ENCODE assay signal across 10 mouse cellular contexts in the genomic region with DNA sequence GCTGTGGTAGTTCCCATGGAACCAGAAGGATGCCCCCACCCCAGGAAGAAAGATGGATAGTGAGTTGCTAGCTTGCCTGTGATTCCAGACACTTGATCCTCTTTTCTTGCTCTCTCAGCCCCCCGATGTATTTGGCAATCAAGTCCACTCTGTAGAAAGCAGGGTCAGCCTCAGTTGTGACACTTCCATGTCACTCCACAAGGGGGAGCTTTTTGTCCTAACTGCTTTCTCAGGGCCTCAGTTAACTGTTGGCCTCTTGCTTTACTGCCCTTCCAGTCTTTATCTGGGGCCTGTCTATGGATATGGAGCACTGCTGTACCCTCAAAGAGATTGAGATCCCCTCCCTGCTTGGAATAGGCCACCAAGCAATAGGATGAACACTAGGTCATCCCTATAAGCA. TPM values are rescaled to one million over a fixed set of nuclear protein-coding genes. Genes with fewer than 3 reads are reported as not detected.
DNase-seq lines count a peak whose midpoint lies in the region; ATAC-seq and TF ChIP-seq lines count a peak whose summit lies in the region.
"Had no signal": no experiment of that assay in that cellular context is flagged by ENCODE, and none has a peak within 500 bp of the region (broad histone marks: within the 10 kb centered on the region; RNA-seq: fewer than 3 reads in every experiment).

No protein-coding gene starts in this region.

- no peak for TF ChIP-seq POLR2A in limb, embryonic 14.5 days (IDR thresholded peaks at IDR 0.05; ENCODE audit: borderline replicate concordance, extremely low read depth, insufficient read depth, insufficient read length)

- H3K4me3 ChIP-seq in forebrain, embryonic 10.5 days, result no peak overlapping the region
- no peak overlapping the region for H3K4me3 ChIP-seq in forebrain, embryonic 15.5 days
- H3K4me3 ChIP-seq in limb, embryonic 14.5 days (replicated peaks; ENCODE audit: low read length), result no peak overlapping the region
- H3K4me3 ChIP-seq: heart, embryonic 13.5 days; midbrain, embryonic 12.5 days had no signal

- H3K36me3 ChIP-seq in forebrain, embryonic 10.5 days (replicated peaks), result peaks cover 20% of the 10 kb centered on the region
- H3K36me3 ChIP-seq in forebrain, embryonic 15.5 days, result no peaks in the 10 kb centered on the region; the same call in 1 of the 2 replicates
- H3K36me3 ChIP-seq in limb, embryonic 14.5 days (ENCODE audit: control insufficient read depth, insufficient read depth, low read length), result peaks cover 36% of the 10 kb centered on the region

- no peaks in the 10 kb centered on the region for H3K27me3 ChIP-seq in forebrain, embryonic 10.5 days (ENCODE audit: poor library complexity, severe bottlenecking)
- no peaks in the 10 kb centered on the region for H3K27me3 ChIP-seq in forebrain, embryonic 15.5 days
- H3K27me3 ChIP-seq in limb, embryonic 14.5 days (ENCODE audit: control insufficient read depth, insufficient read depth, low read length), result no peaks in the 10 kb centered on the region
- H3K27me3 ChIP-seq: heart, embryonic 13.5 days; midbrain, embryonic 12.5 days had no signal

- peaks cover 25% of the 10 kb centered on the region for H3K4me1 ChIP-seq in forebrain, embryonic 10.5 days
- H3K4me1 ChIP-seq in forebrain, embryonic 15.5 days, result peaks cover 21% of the 10 kb centered on the region
- H3K4me1 ChIP-seq in limb, embryonic 14.5 days (ENCODE audit: control insufficient read depth, insufficient read depth, low read length), result peaks cover 11% of the 10 kb centered on the region

- no peak overlapping the region for H3K4me2 ChIP-seq in forebrain, embryonic 15.5 days (replicated peaks)
- no peak overlapping the region for H3K4me2 ChIP-seq in limb, embryonic 14.5 days (replicated peaks; ENCODE audit: low read depth, low read length, severe bottlenecking)
- H3K4me2 ChIP-seq: heart, embryonic 13.5 days; midbrain, embryonic 12.5 days had no signal

- intact Hi-C loops in left cerebral cortex, postnatal 14 days (cut with DNase I), result no loop called here
- intact Hi-C loops in left cerebral cortex, postnatal 36 days (cut with DNase I), result no loop called here

- ATAC-seq in forebrain, embryonic 15.5 days (replicated peaks), result no peak
- no peak for ATAC-seq in limb, embryonic 14.5 days (ENCODE audit: low FRiP score, low read depth)

- no peak overlapping the region for H3K9ac ChIP-seq in forebrain, embryonic 15.5 days (replicated peaks)
- no peak overlapping the region for H3K9ac ChIP-seq in limb, embryonic 14.5 days (ENCODE audit: low read depth, low read length, severe bottlenecking)
- H3K9ac ChIP-seq: heart, embryonic 13.5 days; midbrain, embryonic 12.5 days had no signal

- DNase-seq in forebrain, embryonic 10.5 days (ENCODE audit: extremely low spot score, low spot score), result peak; percentile 50
- DNase-seq in left cerebral cortex, postnatal 14 days (ENCODE audit: low spot score in 2 of 2), result peak; percentile 55 to 63
- no peak for DNase-seq in left cerebral cortex, postnatal 36 days (ENCODE audit: low spot score in 2 of 2)
- DNase-seq in T-cell, adult 2 months (ENCODE audit: low spot score), result peak; percentile 30
- DNase-seq in limb, embryonic 14.5 days (ENCODE audit: low spot score), result peak; percentile 77
- DNase-seq in testis, postnatal 10 days (ENCODE audit: low spot score), result peak; percentile 68
- no peak for DNase-seq in ovary, postnatal 36 days (ENCODE audit: low spot score)

- no peaks in the 10 kb centered on the region for H3K9me3 ChIP-seq in forebrain, embryonic 10.5 days
- no peaks in the 10 kb centered on the region for H3K9me3 ChIP-seq in forebrain, embryonic 15.5 days
- H3K9me3 ChIP-seq in limb, embryonic 14.5 days (ENCODE audit: control insufficient read depth, low read length), result no peaks in the 10 kb centered on the region
- H3K9me3 ChIP-seq: heart, embryonic 13.5 days; midbrain, embryonic 12.5 days had no signal

- WGBS in forebrain, embryonic 10.5 days, result 52% methylated on average over 1 of the region's 1 CpGs
- WGBS in forebrain, embryonic 15.5 days, result 59% methylated on average over 1 of the region's 1 CpGs
- WGBS in limb, embryonic 14.5 days, result 65% methylated on average over 1 of the region's 1 CpGs

- no peak overlapping the region for H3K27ac ChIP-seq in forebrain, embryonic 10.5 days
- no peak overlapping the region for H3K27ac ChIP-seq in forebrain, embryonic 15.5 days (replicated peaks)
- no peak overlapping the region for H3K27ac ChIP-seq in limb, embryonic 14.5 days (replicated peaks; ENCODE audit: low read depth, low read length)
- H3K27ac ChIP-seq: heart, embryonic 13.5 days; midbrain, embryonic 12.5 days had no signal

RNA-seq across cellular contexts. Expression of a gene that starts 4.0 kb away (rescaled TPM):
- polyA plus RNA-seq in forebrain, embryonic 10.5 days (2016; fragmentation: Nextera tagmentation; extraction: Ambion mirVana), result 131 and 132 TPM in 2 replicates
- 103 and 106 TPM in 2 replicates for polyA plus RNA-seq in forebrain, embryonic 15.5 days (2015; fragmentation: Nextera tagmentation; extraction: Ambion mirVana)
- total RNA-seq in left cerebral cortex, postnatal 14 days (2021), result 10 to 100 TPM; 41.1 to 50.0 TPM
- 10 to 100 TPM; 37.5 to 42.3 TPM for total RNA-seq in left cerebral cortex, postnatal 36 days (2021)
- polyA plus RNA-seq in limb, embryonic 14.5 days (2012; rRNA removed), result 130 and 174 TPM in 2 replicates
- 65.0 and 67.0 TPM in 2 replicates for polyA plus RNA-seq in limb, embryonic 14.5 days (2014; fragmentation: Nextera tagmentation; extraction: Ambion mirVana)

RNA-seq across cellular contexts. Expression of a gene that starts 20.5 kb away (rescaled TPM):
- 225 and 250 TPM in 2 replicates for polyA plus RNA-seq in forebrain, embryonic 10.5 days (2016; fragmentation: Nextera tagmentation; extraction: Ambion mirVana)
- polyA plus RNA-seq in forebrain, embryonic 15.5 days (2015; fragmentation: Nextera tagmentation; extraction: Ambion mirVana), result 286 and 294 TPM in 2 replicates
- 100 to 1,000 TPM; 367 to 400 TPM for total RNA-seq in left cerebral cortex, postnatal 14 days (2021)
- total RNA-seq in left cerebral cortex, postnatal 36 days (2021), result 100 to 1,000 TPM; 385 to 445 TPM
- polyA plus RNA-seq in limb, embryonic 14.5 days (2012; rRNA removed), result 456 and 528 TPM in 2 replicates
- polyA plus RNA-seq in limb, embryonic 14.5 days (2014; fragmentation: Nextera tagmentation; extraction: Ambion mirVana), result 658 and 696 TPM in 2 replicates

RNA-seq across cellular contexts. Expression of a gene that starts 21.4 kb away (rescaled TPM):
- 0.36 and 0.90 TPM in 2 replicates for polyA plus RNA-seq in forebrain, embryonic 10.5 days (2016; fragmentation: Nextera tagmentation; extraction: Ambion mirVana)
- polyA plus RNA-seq in forebrain, embryonic 15.5 days (2015; fragmentation: Nextera tagmentation; extraction: Ambion mirVana), result 1.2 and 1.3 TPM in 2 replicates
- under 1 TPM in 1 of 2 experiments, not detected in 1; 0.19 TPM for total RNA-seq in left cerebral cortex, postnatal 14 days (2021)
- not detected for total RNA-seq in left cerebral cortex, postnatal 36 days (2021)
- polyA plus RNA-seq in limb, embryonic 14.5 days (2012; rRNA removed), result 63.4 and 71.2 TPM in 2 replicates
- 24.1 and 24.2 TPM in 2 replicates for polyA plus RNA-seq in limb, embryonic 14.5 days (2014; fragmentation: Nextera tagmentation; extraction: Ambion mirVana)

RNA-seq across cellular contexts. Expression of a gene that starts 33.1 kb away (rescaled TPM):
- 0.92 and 1.3 TPM in 2 replicates for polyA plus RNA-seq in forebrain, embryonic 10.5 days (2016; fragmentation: Nextera tagmentation; extraction: Ambion mirVana)
- 0.81 and 1.4 TPM in 2 replicates for polyA plus RNA-seq in forebrain, embryonic 15.5 days (2015; fragmentation: Nextera tagmentation; extraction: Ambion mirVana)
- 1 to 10 TPM in 1 of 2 experiments, under 1 TPM in 1; 0.91 to 1.7 TPM for total RNA-seq in left cerebral cortex, postnatal 14 days (2021)
- under 1 TPM; 0.49 to 1.00 TPM for total RNA-seq in left cerebral cortex, postnatal 36 days (2021)
- polyA plus RNA-seq in limb, embryonic 14.5 days (2012; rRNA removed), result 1.7 and 2.7 TPM in 2 replicates
- 1.3 and 1.5 TPM in 2 replicates for polyA plus RNA-seq in limb, embryonic 14.5 days (2014; fragmentation: Nextera tagmentation; extraction: Ambion mirVana)

Comparison
In these comparisons a context has a peak if more than half of its experiments do, and no peak if none do; other contexts are left out.
1. DNase-seq: peak in forebrain, embryonic 10.5 days (single experiment), left cerebral cortex, postnatal 14 days (2 of 2), T-cell, adult 2 months (single experiment), limb, embryonic 14.5 days (single experiment) and testis, postnatal 10 days (single experiment); none in left cerebral cortex, postnatal 36 days (0 of 2) and ovary, postnatal 36 days (single experiment).
2. RNA of a gene that starts 21.4 kb away (polyA plus RNA-seq): 24.1 to 71.2 TPM in limb, embryonic 14.5 days; 1.2 to 1.3 TPM in forebrain, embryonic 15.5 days and 0.36 to 0.90 TPM in forebrain, embryonic 10.5 days; every median in the first group is over 10 times any median in the second.